Mouse (Mus musculus) lung, postnatal 0 days (tissue): ENCODE data around the gene Clasp2. TPM values are rescaled to one million over a fixed set of nuclear protein-coding genes. Genes with fewer than 3 reads are reported as not detected.
"Not testable (repeated sequence)": the region's sequence is repeated elsewhere in the genome, so short reads cannot be mapped to it uniquely, and the experiment has no call there.

Experiments
- ATAC-seq: fragments of 200-750 bp; cut with Nextera tagmentation; 2 replicates; pipeline ENCODE4 v1.8.0; 2017; ENCODE audit warnings: moderate library complexity
- DNase-seq: peaks from one replicate; pipeline ENCODE4 v3.0.0-alpha.2; 2016; ENCODE audit warnings: low spot score
- H3K27ac ChIP-seq: fragments of 300-500 bp; sonication (generic); 2 replicates; pipeline ENCODE4 v1.5.1; 2014; ENCODE audit warnings: antibody characterized with exemption, mild to moderate bottlenecking, low read length, mixed read lengths
- H3K27me3 ChIP-seq: fragments of 300-500 bp; sonication (generic); replicated peaks from 2 replicates; pipeline ENCODE4 v1.6.1; 2014; ENCODE audit warnings: low read length, mixed read lengths; ENCODE audit not compliant: insufficient read depth
- H3K36me3 ChIP-seq: fragments of 300-500 bp; sonication (generic); 2 replicates; pipeline ENCODE4 v1.6.1; 2014; ENCODE audit warnings: low read length, mixed read lengths; ENCODE audit not compliant: insufficient read depth
- H3K4me1 ChIP-seq: fragments of 300-500 bp; sonication (generic); 2 replicates; pipeline ENCODE4 v1.6.1; 2014; ENCODE audit warnings: antibody characterized with exemption, low read depth, low read length, mixed read lengths; ENCODE audit not compliant: insufficient read depth
- H3K4me2 ChIP-seq: fragments of 300-500 bp; sonication (generic); replicated peaks from 2 replicates; pipeline ENCODE4 v1.6.1; 2014; ENCODE audit warnings: low read depth, mild to moderate bottlenecking, low read length, moderate library complexity, mixed read lengths
- H3K4me3 ChIP-seq: fragments of 300-500 bp; sonication (generic); 2 replicates; pipeline ENCODE4 v1.5.1; 2014; ENCODE audit warnings: low read depth, low read length
- H3K9ac ChIP-seq: fragments of 300-500 bp; sonication (generic); replicated peaks from 2 replicates; pipeline ENCODE4 v1.6.1; 2014; ENCODE audit warnings: low read depth, mild to moderate bottlenecking
- H3K9me3 ChIP-seq: fragments of 300-500 bp; sonication (generic); 2 replicates; pipeline ENCODE4 v1.6.1; 2016; ENCODE audit warnings: low read length, mixed read lengths
- CTCF ChIP-seq: IDR thresholded peaks from 2 replicates; pipeline ENCODE4 v1.5.1; 2016; ENCODE audit warnings: antibody characterized with exemption, mild to moderate bottlenecking
- EP300 ChIP-seq: IDR thresholded peaks from 2 replicates; pipeline ENCODE4 v1.6.1; 2016; ENCODE audit warnings: antibody characterized with exemption, mild to moderate bottlenecking, control low read depth
- WGBS: fragments of 180-500 bp; shearing (Covaris S2); extraction: QIAGEN DNeasy Blood & Tissue Kit; methylation state at CpG from one replicate; pipeline ENCODE4 v1.1.7; 2014; 5-methylcytosine and 5-hydroxymethylcytosine counted together
- polyA plus RNA-seq: library from polyadenylated mRNA; unstranded; fragments of >200 nt; fragmentation: Nextera tagmentation; extraction: Ambion mirVana; gene quantifications from 2 replicates; pipeline ENCODE4 v1.2.1, GENCODE M21; 2015

Clasp2 gene
- polyA plus RNA-seq, 1 experiment from 2014 or later = 12.1 TPM

- no peak for ATAC-seq
- no peak for DNase-seq
- TF ChIP-seq CTCF = no peak
- no peak for TF ChIP-seq EP300
Observed at GRCm38 (mm10) chr9:113867951-113868350, 126.7 kb downstream of the Clasp2 start.

GRCm38 (mm10) chr9:113894903-113895302 lies 153.6 kb downstream of the Clasp2 start:
- no peaks in the 10 kb centered on the region for H3K27me3 ChIP-seq
- peak; percentile 61 for DNase-seq
- no peak overlapping the region for H3K9ac ChIP-seq
- no peaks in the 10 kb centered on the region for H3K4me1 ChIP-seq
- TF ChIP-seq CTCF (no peak), EP300 (no peak)
- WGBS = 81% methylated on average over 3 of the region's 3 CpGs
- H3K36me3 ChIP-seq = 0 out of 2 replicates have a peak, but pooled peaks cover 6% of the 10 kb centered on the region
- no peaks in the 10 kb centered on the region for H3K9me3 ChIP-seq
- H3K4me2 ChIP-seq = no peak overlapping the region
- ATAC-seq = no peak
- no peak overlapping the region for H3K4me3 ChIP-seq
- no peak overlapping the region for H3K27ac ChIP-seq

More at GRCm38 (mm10) chr9:113867951-113868350, 126.7 kb downstream of the Clasp2 start:
- Histone ChIP-seq H3K27me3 (no peaks in the 10 kb centered on the region), H3K9me3 (no peaks in the 10 kb centered on the region), H3K36me3 (peaks cover 14% of the 10 kb centered on the region), H3K9ac (no peak overlapping the region), H3K4me2 (no peak overlapping the region), H3K4me1 (no peaks in the 10 kb centered on the region), H3K4me3 (no peak overlapping the region), H3K27ac (no peak overlapping the region)
- WGBS = 78% methylated on average over 5 of the region's 5 CpGs

GRCm38 (mm10) chr9:113903136-113903535 lies 161.9 kb downstream of the Clasp2 start:
- H3K9ac ChIP-seq = no peak overlapping the region
- ATAC-seq (peak; percentile 63), DNase-seq (peak; percentile 62)
- no peak overlapping the region for H3K4me3 ChIP-seq
- no peaks in the 10 kb centered on the region for H3K27me3 ChIP-seq
- H3K27ac ChIP-seq = no peak overlapping the region
- TF ChIP-seq CTCF = no peak
- TF ChIP-seq EP300 = no peak
- no peak overlapping the region for H3K4me2 ChIP-seq
- WGBS = 50% methylated on average over 4 of the region's 4 CpGs
- H3K4me1 ChIP-seq = no peaks in the 10 kb centered on the region
- no peaks in the 10 kb centered on the region for H3K9me3 ChIP-seq
- peaks cover 16% of the 10 kb centered on the region for H3K36me3 ChIP-seq

- 97% methylated on average over 6 of the region's 6 CpGs for WGBS
- ATAC-seq = not testable (repeated sequence)
- H3K36me3 ChIP-seq = peaks cover 20% of the 10 kb centered on the region
Observed at GRCm38 (mm10) chr9:113904315-113904714, 163.0 kb downstream of the Clasp2 start.

GRCm38 (mm10) chr9:113915789-113916188 lies 174.5 kb downstream of the Clasp2 start:
- Histone ChIP-seq H3K27ac (no peak overlapping the region), H3K4me2 (no peak overlapping the region), H3K36me3 (peaks cover 13% of the 10 kb centered on the region; the same call in 1 of the 2 replicates), H3K27me3 (no peaks in the 10 kb centered on the region), H3K4me1 (no peaks in the 10 kb centered on the region), H3K4me3 (no peak overlapping the region), H3K9ac (no peak overlapping the region), H3K9me3 (no peaks in the 10 kb centered on the region)
- no peak for ATAC-seq
- WGBS = 96% methylated on average over 5 of the region's 5 CpGs
- TF ChIP-seq CTCF = no peak
- no peak for DNase-seq

More at GRCm38 (mm10) chr9:113904315-113904714, 163.0 kb downstream of the Clasp2 start:
- peak; percentile 38 for TF ChIP-seq CTCF
- not testable (repeated sequence) for H3K9me3 ChIP-seq, H3K4me1 ChIP-seq, H3K27ac ChIP-seq, H3K4me2 ChIP-seq, H3K27me3 ChIP-seq, DNase-seq, H3K9ac ChIP-seq, H3K4me3 ChIP-seq

GRCm38 (mm10) chr9:113922677-113923076 lies 181.4 kb downstream of the Clasp2 start:
- ATAC-seq (no peak), DNase-seq (no peak)
- no peak overlapping the region for H3K4me2 ChIP-seq
- 88% methylated on average over 5 of the region's 5 CpGs for WGBS
- TF ChIP-seq CTCF (no peak), EP300 (no peak)
- H3K27ac ChIP-seq = no peak overlapping the region
- H3K9me3 ChIP-seq = no peaks in the 10 kb centered on the region
- H3K36me3 ChIP-seq = peaks cover 12% of the 10 kb centered on the region; the same call in 1 of the 2 replicates
- H3K4me3 ChIP-seq = no peak overlapping the region
- H3K4me1 ChIP-seq = no peaks in the 10 kb centered on the region
- no peak overlapping the region for H3K9ac ChIP-seq
- H3K27me3 ChIP-seq = no peaks in the 10 kb centered on the region

- no peak overlapping the region for H3K4me2 ChIP-seq
- WGBS = 92% methylated on average over 5 of the region's 5 CpGs
- ATAC-seq = no peak
- H3K4me1 ChIP-seq = no peaks in the 10 kb centered on the region
- H3K27me3 ChIP-seq = no peaks in the 10 kb centered on the region
- H3K9me3 ChIP-seq = no peaks in the 10 kb centered on the region
- no peak for DNase-seq
- peaks cover 8% of the 10 kb centered on the region; the same call in 1 of the 2 replicates for H3K36me3 ChIP-seq
- H3K4me3 ChIP-seq = no peak overlapping the region
- no peak overlapping the region for H3K9ac ChIP-seq
- H3K27ac ChIP-seq = no peak overlapping the region
- TF ChIP-seq EP300 (no peak), CTCF (no peak)
Observed at GRCm38 (mm10) chr9:113924883-113925282, 183.6 kb downstream of the Clasp2 start.
